Mouse (Mus musculus): ENCODE data around the gene Ncaph2. TPM values are rescaled to one million over a fixed set of nuclear protein-coding genes. Genes with fewer than 3 reads are reported as not detected.
A peak's percentile ranks its signal among the peaks of the same experiment; 100 is the strongest.

Ncaph2 gene
- polyA plus RNA-seq, 1 experiment from 2014 or later: 113 TPM

GRCm38 (mm10) chr15:89322670-89323522 is 32.6 kb upstream of the Ncaph2 start, which contains the start of gene Adm2:
Adm2 (plus strand) TSS chr15:89322720.
- no peaks in the 10 kb centered on the region for H3K36me3 ChIP-seq
- no peak for ATAC-seq (ENCODE audit: low FRiP score, low read depth)
- H3K4me3 ChIP-seq: no peak within 1 kb of the TSS
- WGBS: 7% methylated on average over 26 of the region's 26 CpGs
- H3K27me3 ChIP-seq: peaks cover 9% of the 10 kb centered on the region
- no peak within 1 kb of the TSS for H3K27ac ChIP-seq (replicated peaks)
- H3K4me2 ChIP-seq: peak within 1 kb of the TSS; percentile 32
- no peaks in the 10 kb centered on the region for H3K9me3 ChIP-seq
- no peak within 1 kb of the TSS for H3K9ac ChIP-seq
- H3K4me1 ChIP-seq (replicated peaks): no peaks in the 10 kb centered on the region

GRCm38 (mm10) chr15:89323656-89324055 is 31.9 kb upstream of the Ncaph2 start:
- Histone ChIP-seq H3K27me3 (peaks cover 9% of the 10 kb centered on the region), H3K9me3 (no peaks in the 10 kb centered on the region), H3K4me2 (no peak overlapping the region), H3K9ac (no peak overlapping the region), H3K27ac (replicated peaks) (no peak overlapping the region), H3K4me1 (replicated peaks) (no peaks in the 10 kb centered on the region), H3K36me3 (no peaks in the 10 kb centered on the region), H3K4me3 (no peak overlapping the region)
- WGBS: 92% methylated on average over 4 of the region's 4 CpGs
- no peak for ATAC-seq (ENCODE audit: low FRiP score, low read depth)

- Histone ChIP-seq H3K4me1 (replicated peaks) (no peaks in the 10 kb centered on the region), H3K36me3 (no peaks in the 10 kb centered on the region)
- 62% methylated on average over 5 of the region's 5 CpGs for WGBS
Measured at GRCm38 (mm10) chr15:89326441-89326840, 29.1 kb upstream of the Ncaph2 start.

GRCm38 (mm10) chr15:89334271-89334670 is 21.2 kb upstream of the Ncaph2 start, which contains the start of gene Miox:
Miox (plus strand) TSS chr15:89334398.
- no peak for ATAC-seq (ENCODE audit: low FRiP score, low read depth)
- no peak within 1 kb of the TSS for H3K27ac ChIP-seq (replicated peaks)
- H3K36me3 ChIP-seq: no peaks in the 10 kb centered on the region
- H3K4me1 ChIP-seq (replicated peaks): no peaks in the 10 kb centered on the region
- no peak within 1 kb of the TSS for H3K9ac ChIP-seq
- H3K27me3 ChIP-seq: no peaks in the 10 kb centered on the region
- no peak within 1 kb of the TSS for H3K4me2 ChIP-seq
- WGBS: 93% methylated on average over 7 of the region's 7 CpGs
- H3K4me3 ChIP-seq: no peak within 1 kb of the TSS
- no peaks in the 10 kb centered on the region for H3K9me3 ChIP-seq

More at GRCm38 (mm10) chr15:89326441-89326840, 29.1 kb upstream of the Ncaph2 start:
- Histone ChIP-seq H3K27me3 (peaks cover 9% of the 10 kb centered on the region), H3K9me3 (no peaks in the 10 kb centered on the region), H3K9ac (no peak overlapping the region), H3K27ac (replicated peaks) (no peak overlapping the region), H3K4me3 (no peak overlapping the region), H3K4me2 (no peak overlapping the region)
- no peak for ATAC-seq (ENCODE audit: low FRiP score, low read depth)

- Histone ChIP-seq H3K4me3 (no peak overlapping the region), H3K4me1 (replicated peaks) (no peaks in the 10 kb centered on the region), H3K36me3 (no peaks in the 10 kb centered on the region), H3K4me2 (no peak overlapping the region), H3K9me3 (no peaks in the 10 kb centered on the region), H3K27me3 (no peaks in the 10 kb centered on the region), H3K27ac (replicated peaks) (no peak overlapping the region), H3K9ac (no peak overlapping the region)
- no peak for ATAC-seq (ENCODE audit: low FRiP score, low read depth)
- 88% methylated on average over 17 of the region's 17 CpGs for WGBS
Measured at GRCm38 (mm10) chr15:89334774-89335537, 20.6 kb upstream of the Ncaph2 start.

- Histone ChIP-seq H3K9ac (no peak overlapping the region), H3K4me1 (replicated peaks) (no peaks in the 10 kb centered on the region), H3K27me3 (no peaks in the 10 kb centered on the region), H3K9me3 (no peaks in the 10 kb centered on the region), H3K27ac (replicated peaks) (no peak overlapping the region), H3K4me2 (no peak overlapping the region), H3K36me3 (no peaks in the 10 kb centered on the region), H3K4me3 (no peak overlapping the region)
- WGBS: 85% methylated on average over 14 of the region's 14 CpGs
- no peak for ATAC-seq (ENCODE audit: low FRiP score, low read depth)
Measured at GRCm38 (mm10) chr15:89336422-89336821, 19.1 kb upstream of the Ncaph2 start.

- WGBS: 88% methylated on average over 2 of the region's 2 CpGs
- Histone ChIP-seq H3K4me3 (no peak overlapping the region), H3K4me2 (no peak overlapping the region), H3K36me3 (no peaks in the 10 kb centered on the region), H3K27me3 (no peaks in the 10 kb centered on the region), H3K4me1 (replicated peaks) (no peaks in the 10 kb centered on the region), H3K9ac (no peak overlapping the region), H3K27ac (replicated peaks) (no peak overlapping the region), H3K9me3 (no peaks in the 10 kb centered on the region)
- no peak for ATAC-seq (ENCODE audit: low FRiP score, low read depth)
Measured at GRCm38 (mm10) chr15:89339696-89340095, 15.8 kb upstream of the Ncaph2 start.

- H3K36me3 ChIP-seq: no peaks in the 10 kb centered on the region
- ATAC-seq (ENCODE audit: low FRiP score, low read depth): no peak
- no peak overlapping the region for H3K4me3 ChIP-seq
- no peak overlapping the region for H3K4me2 ChIP-seq
- no peak overlapping the region for H3K27ac ChIP-seq (replicated peaks)
- no peaks in the 10 kb centered on the region for H3K27me3 ChIP-seq
- H3K9me3 ChIP-seq: no peaks in the 10 kb centered on the region
- 83% methylated on average over 3 of the region's 3 CpGs for WGBS
- H3K4me1 ChIP-seq (replicated peaks): no peaks in the 10 kb centered on the region
- H3K9ac ChIP-seq: no peak overlapping the region
Measured at GRCm38 (mm10) chr15:89340136-89340535, 15.4 kb upstream of the Ncaph2 start.

- no peaks in the 10 kb centered on the region for H3K27me3 ChIP-seq
- no peaks in the 10 kb centered on the region for H3K4me1 ChIP-seq (replicated peaks)
- 50% methylated on average over 1 of the region's 1 CpGs for WGBS
Measured at GRCm38 (mm10) chr15:89341678-89342077, 13.8 kb upstream of the Ncaph2 start.

GRCm38 (mm10) chr15:89343325-89343724 is 12.2 kb upstream of the Ncaph2 start:
- Histone ChIP-seq H3K9me3 (no peaks in the 10 kb centered on the region), H3K9ac (no peak overlapping the region), H3K36me3 (no peaks in the 10 kb centered on the region), H3K4me1 (replicated peaks) (no peaks in the 10 kb centered on the region), H3K27me3 (no peaks in the 10 kb centered on the region), H3K4me3 (no peak overlapping the region), H3K27ac (replicated peaks) (no peak overlapping the region), H3K4me2 (no peak overlapping the region)
- ATAC-seq (ENCODE audit: low FRiP score, low read depth): no peak
- WGBS: 92% methylated on average over 3 of the region's 3 CpGs

More at GRCm38 (mm10) chr15:89341678-89342077, 13.8 kb upstream of the Ncaph2 start:
- H3K9me3 ChIP-seq: no peaks in the 10 kb centered on the region
- H3K27ac ChIP-seq (replicated peaks): no peak overlapping the region
- no peak for ATAC-seq (ENCODE audit: low FRiP score, low read depth)
- H3K4me3 ChIP-seq: no peak overlapping the region
- H3K4me2 ChIP-seq: no peak overlapping the region
- H3K36me3 ChIP-seq: no peaks in the 10 kb centered on the region
- no peak overlapping the region for H3K9ac ChIP-seq

GRCm38 (mm10) chr15:89350447-89350846 is 5.1 kb upstream of the Ncaph2 start:
- no peak for ATAC-seq (ENCODE audit: low FRiP score, low read depth)
- WGBS: 89% methylated on average over 5 of the region's 5 CpGs
- Histone ChIP-seq H3K4me1 (replicated peaks) (peaks cover 13% of the 10 kb centered on the region), H3K9ac (no peak overlapping the region), H3K9me3 (no peaks in the 10 kb centered on the region), H3K36me3 (peaks cover 24% of the 10 kb centered on the region), H3K4me2 (no peak overlapping the region), H3K27ac (replicated peaks) (no peak overlapping the region), H3K4me3 (no peak overlapping the region), H3K27me3 (no peaks in the 10 kb centered on the region)

- H3K4me2 ChIP-seq: no peak overlapping the region
- no peak for ATAC-seq (ENCODE audit: low FRiP score, low read depth)
- H3K27me3 ChIP-seq: no peaks in the 10 kb centered on the region
- H3K9me3 ChIP-seq: no peaks in the 10 kb centered on the region
- H3K9ac ChIP-seq: no peak overlapping the region
- H3K4me3 ChIP-seq: no peak overlapping the region
- no peak overlapping the region for H3K27ac ChIP-seq (replicated peaks)
- 93% methylated on average over 15 of the region's 15 CpGs for WGBS
- peaks cover 24% of the 10 kb centered on the region for H3K36me3 ChIP-seq
- H3K4me1 ChIP-seq (replicated peaks): peaks cover 14% of the 10 kb centered on the region
Measured at GRCm38 (mm10) chr15:89351302-89351701, 4.2 kb upstream of the Ncaph2 start.
